Mouse (Mus musculus): ENCODE data around the gene Wbp1. TPM values are rescaled to one million over a fixed set of nuclear protein-coding genes. Genes with fewer than 3 reads are reported as not detected.
A peak's percentile ranks its signal among the peaks of the same experiment; 100 is the strongest.

The Wbp1 gene
- polyA plus RNA-seq, 1 experiment from 2014 or later, result 96.1 TPM

DNA sequence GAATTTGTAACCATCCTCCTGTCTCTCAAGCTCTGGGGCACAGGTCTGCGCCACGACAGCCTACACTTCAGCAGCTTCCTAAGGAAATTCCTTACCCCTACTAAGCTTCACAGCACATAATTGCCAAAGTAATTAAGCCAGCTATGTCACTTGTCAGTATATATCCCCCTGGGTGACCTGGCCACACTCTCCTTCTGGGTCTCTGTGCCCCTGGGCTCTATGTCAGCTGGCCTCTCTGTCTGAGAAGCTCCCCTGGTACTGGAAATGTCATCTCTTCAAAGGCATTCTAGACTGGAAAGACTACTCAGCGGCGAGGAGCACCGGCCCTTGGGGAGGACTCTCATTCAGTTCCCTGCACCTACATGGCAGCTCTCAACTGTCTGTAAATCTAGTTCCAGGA lies 1.6 kb upstream of the Wbp1 start:
- no peaks in the 10 kb centered on the region for H3K9me3 ChIP-seq (replicated peaks; ENCODE audit: control insufficient read depth, low read length)
- peaks cover 33% of the 10 kb centered on the region for H3K4me1 ChIP-seq (ENCODE audit: control insufficient read depth, insufficient read depth, low read length)
- ATAC-seq (replicated peaks; ENCODE audit: extremely low read depth, insufficient read depth, low FRiP score), result no peak
- no peaks in the 10 kb centered on the region for H3K27me3 ChIP-seq (ENCODE audit: control insufficient read depth, insufficient read depth, low read length)
- 83% methylated on average over 5 of the region's 5 CpGs for WGBS
- peaks cover 2% of the 10 kb centered on the region for H3K36me3 ChIP-seq (ENCODE audit: control insufficient read depth, insufficient read depth)
- no peak overlapping the region for H3K27ac ChIP-seq (ENCODE audit: low read length)
- no peak overlapping the region for H3K4me3 ChIP-seq (ENCODE audit: low read length)
- no peak overlapping the region for H3K4me2 ChIP-seq (ENCODE audit: low read depth, low read length)
- peak overlapping the region; percentile 89 for H3K9ac ChIP-seq (ENCODE audit: low read length)

DNA sequence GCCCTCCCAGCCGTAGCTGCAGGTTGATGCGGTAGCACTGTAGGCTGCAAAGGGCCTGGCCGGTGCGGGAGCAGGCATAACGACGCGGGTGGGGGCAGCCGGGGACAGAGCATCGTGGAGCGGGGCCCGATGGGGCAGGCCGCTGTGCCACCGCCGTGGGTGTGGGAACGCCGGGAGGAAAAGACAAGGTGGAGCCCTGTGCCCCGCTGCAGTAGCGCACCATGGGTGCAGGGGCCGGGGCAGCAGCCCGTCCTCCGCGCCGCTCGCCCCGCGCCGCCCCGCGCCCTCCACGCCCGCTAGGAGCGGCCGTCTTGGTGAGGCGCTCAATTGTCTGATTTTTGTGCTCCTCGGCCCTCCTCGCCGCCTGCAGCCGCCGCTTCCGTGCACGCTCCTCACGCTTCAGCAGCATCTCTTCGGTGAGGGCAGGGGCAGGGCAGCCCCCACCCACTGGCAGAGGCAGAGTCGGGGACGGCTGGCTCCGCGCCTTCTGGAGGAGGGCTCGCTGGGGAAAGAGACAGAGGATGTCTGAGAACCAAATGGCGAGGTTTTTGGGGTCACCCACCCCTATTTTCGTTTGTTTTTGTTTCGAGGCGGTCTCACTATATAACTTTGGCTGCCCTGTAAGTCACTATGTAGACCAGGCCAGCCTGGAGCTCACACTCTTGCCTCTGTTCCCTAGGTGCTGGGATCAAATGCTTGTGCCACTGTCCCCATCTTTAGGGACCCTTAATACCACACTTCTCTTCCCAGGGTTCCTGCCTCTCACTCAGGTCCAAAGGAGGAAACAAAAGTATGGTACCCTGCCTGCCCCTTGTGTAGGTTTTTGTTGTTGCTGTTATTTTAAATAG lies 728 bp upstream of the Wbp1 start:
- H3K9ac ChIP-seq (ENCODE audit: low read length), result peak overlapping the region; percentile 89
- H3K4me2 ChIP-seq (ENCODE audit: low read depth, low read length), result peak overlapping the region; percentile 94
- no peak; the same call in none of the 2 replicates for ATAC-seq (replicated peaks; ENCODE audit: extremely low read depth, insufficient read depth, low FRiP score)
- peak overlapping the region; percentile 83 for H3K4me3 ChIP-seq (ENCODE audit: low read length)
- no peaks in the 10 kb centered on the region for H3K27me3 ChIP-seq (ENCODE audit: control insufficient read depth, insufficient read depth, low read length)
- 2% methylated on average over 51 of the region's 52 CpGs for WGBS
- no peaks in the 10 kb centered on the region for H3K9me3 ChIP-seq (replicated peaks; ENCODE audit: control insufficient read depth, low read length)
- peaks cover 33% of the 10 kb centered on the region for H3K4me1 ChIP-seq (ENCODE audit: control insufficient read depth, insufficient read depth, low read length)
- H3K36me3 ChIP-seq (ENCODE audit: control insufficient read depth, insufficient read depth), result peaks cover 10% of the 10 kb centered on the region
- peak overlapping the region; percentile 93 for H3K27ac ChIP-seq (ENCODE audit: low read length)

DNA sequence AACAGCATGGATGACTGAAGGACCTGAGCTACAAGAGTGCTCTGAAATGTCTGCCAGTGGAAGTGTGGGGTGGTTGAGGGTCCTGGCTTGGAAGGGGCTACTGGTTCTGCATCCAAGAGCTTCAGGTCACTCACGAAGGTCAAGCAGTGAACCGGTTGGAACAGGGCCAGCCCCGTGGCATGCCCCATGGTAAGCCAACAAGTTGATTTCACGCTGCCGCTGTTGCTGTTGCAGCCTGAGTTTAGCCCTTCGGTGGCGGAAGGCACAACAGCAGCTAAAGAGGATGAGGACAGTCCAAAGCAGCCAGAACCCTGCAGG lies 1.7 kb downstream of the Wbp1 start:
- Histone ChIP-seq H3K36me3 (ENCODE audit: control insufficient read depth, insufficient read depth) (peaks cover 12% of the 10 kb centered on the region), H3K9ac (ENCODE audit: low read length) (peak overlapping the region; percentile 26; the same call in 1 of the 2 replicates), H3K27ac (ENCODE audit: low read length) (no peak overlapping the region), H3K4me3 (ENCODE audit: low read length) (no peak overlapping the region), H3K9me3 (replicated peaks; ENCODE audit: control insufficient read depth, low read length) (no peaks in the 10 kb centered on the region), H3K27me3 (ENCODE audit: control insufficient read depth, insufficient read depth, low read length) (no peaks in the 10 kb centered on the region), H3K4me1 (ENCODE audit: control insufficient read depth, insufficient read depth, low read length) (peaks cover 43% of the 10 kb centered on the region), H3K4me2 (ENCODE audit: low read depth, low read length) (no peak overlapping the region)
- 70% methylated on average over 7 of the region's 7 CpGs for WGBS
- ATAC-seq (replicated peaks; ENCODE audit: extremely low read depth, insufficient read depth, low FRiP score), result no peak

DNA sequence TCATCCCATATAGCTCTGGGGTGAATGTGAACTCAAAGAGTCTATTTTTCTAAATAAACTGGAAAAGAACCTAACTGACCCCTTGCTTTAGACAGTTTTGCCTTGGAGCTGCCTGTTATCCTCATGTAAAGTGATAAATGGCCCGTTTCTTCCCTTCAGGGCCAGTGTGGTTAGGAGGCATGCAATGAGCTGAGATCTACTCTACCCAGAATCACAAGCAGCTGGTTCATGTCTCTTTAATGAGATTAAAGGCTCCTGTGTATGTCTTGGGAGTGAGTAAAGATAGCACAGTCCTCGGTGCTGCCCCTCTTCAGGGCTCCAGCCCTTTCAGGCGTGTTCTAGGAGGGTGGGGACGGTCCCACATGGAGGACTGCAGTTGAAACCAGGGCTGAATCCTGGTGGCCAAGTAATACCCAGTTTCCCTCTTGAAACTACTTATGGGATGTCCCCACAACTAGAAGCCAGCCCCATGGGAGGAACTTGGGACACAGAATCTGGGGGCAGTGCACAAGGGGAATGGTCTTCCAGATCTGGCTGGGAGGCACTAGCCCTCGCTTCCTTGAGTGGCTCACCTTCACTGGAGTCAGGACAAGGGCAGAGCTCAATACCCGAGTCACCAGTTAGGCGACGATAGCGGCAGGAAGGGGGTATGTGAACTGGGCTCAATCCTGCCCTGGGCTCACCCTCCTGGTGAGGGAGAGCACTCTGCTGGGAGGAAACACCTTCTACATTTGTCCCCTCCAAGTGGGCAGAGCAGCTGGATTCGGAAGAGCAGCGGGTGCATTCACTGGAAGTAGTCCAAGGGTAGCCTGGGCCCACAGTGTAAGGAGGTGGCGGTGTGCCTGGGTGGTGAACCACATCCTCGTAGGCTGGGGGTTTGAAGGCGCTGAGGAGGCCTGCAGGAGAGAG lies 2.3 kb downstream of the Wbp1 start:
- H3K27me3 ChIP-seq (ENCODE audit: control insufficient read depth, insufficient read depth, low read length), result no peaks in the 10 kb centered on the region
- WGBS, result 74% methylated on average over 14 of the region's 14 CpGs
- no peak overlapping the region for H3K4me3 ChIP-seq (ENCODE audit: low read length)
- ATAC-seq (replicated peaks; ENCODE audit: extremely low read depth, insufficient read depth, low FRiP score), result no peak
- peaks cover 43% of the 10 kb centered on the region for H3K4me1 ChIP-seq (ENCODE audit: control insufficient read depth, insufficient read depth, low read length)
- H3K36me3 ChIP-seq (ENCODE audit: control insufficient read depth, insufficient read depth), result peaks cover 12% of the 10 kb centered on the region
- H3K9me3 ChIP-seq (replicated peaks; ENCODE audit: control insufficient read depth, low read length), result no peaks in the 10 kb centered on the region
- H3K27ac ChIP-seq (ENCODE audit: low read length), result no peak overlapping the region
- H3K4me2 ChIP-seq (ENCODE audit: low read depth, low read length), result no peak overlapping the region
- no peak overlapping the region for H3K9ac ChIP-seq (ENCODE audit: low read length)

DNA sequence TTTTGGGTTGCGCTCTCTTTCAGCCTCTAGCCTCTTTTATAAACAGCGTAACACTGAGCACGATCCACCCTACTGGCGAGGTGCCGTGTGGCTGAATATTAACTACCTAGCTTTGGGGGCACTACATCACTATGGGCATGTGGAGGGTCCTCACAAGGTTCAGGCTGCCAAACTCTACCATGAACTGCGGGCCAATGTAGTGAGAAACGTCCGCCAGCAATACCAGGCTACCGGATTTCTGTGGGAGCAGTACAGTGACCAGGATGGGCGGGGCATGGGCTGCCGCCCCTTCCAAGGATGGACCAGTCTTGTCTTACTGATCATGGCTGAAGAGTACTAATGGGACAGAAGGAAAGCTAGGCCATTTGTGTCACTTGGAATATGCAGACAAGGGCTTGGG lies 3.0 kb downstream of the Wbp1 start:
- no peaks in the 10 kb centered on the region for H3K27me3 ChIP-seq (ENCODE audit: control insufficient read depth, insufficient read depth, low read length)
- ATAC-seq (replicated peaks; ENCODE audit: extremely low read depth, insufficient read depth, low FRiP score), result no peak

DNA sequence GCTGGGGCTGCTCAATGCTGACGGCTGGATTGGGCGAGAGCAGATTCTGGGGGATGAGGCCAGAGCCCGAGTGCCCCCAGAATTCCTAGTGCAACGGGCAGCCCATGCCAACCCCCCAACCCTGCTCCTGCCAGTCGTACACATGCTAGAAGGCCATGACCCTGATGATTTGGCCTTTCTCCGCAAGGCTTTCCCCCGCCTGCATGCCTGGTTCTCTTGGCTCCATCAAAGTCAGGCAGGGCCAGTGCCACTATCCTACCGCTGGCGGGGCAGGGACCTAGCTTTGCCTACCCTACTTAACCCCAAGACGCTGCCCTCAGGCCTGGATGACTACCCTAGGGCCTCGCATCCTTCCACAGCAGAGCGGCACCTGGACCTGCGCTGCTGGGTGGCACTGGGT lies 3.7 kb downstream of the Wbp1 start:
- H3K4me2 ChIP-seq (ENCODE audit: low read depth, low read length), result no peak overlapping the region
- no peaks in the 10 kb centered on the region for H3K27me3 ChIP-seq (ENCODE audit: control insufficient read depth, insufficient read depth, low read length)
- H3K9ac ChIP-seq (ENCODE audit: low read length), result no peak overlapping the region
- no peak for ATAC-seq (replicated peaks; ENCODE audit: extremely low read depth, insufficient read depth, low FRiP score)
- H3K36me3 ChIP-seq (ENCODE audit: control insufficient read depth, insufficient read depth), result peaks cover 12% of the 10 kb centered on the region
- no peaks in the 10 kb centered on the region for H3K9me3 ChIP-seq (replicated peaks; ENCODE audit: control insufficient read depth, low read length)
- 91% methylated on average over 13 of the region's 13 CpGs for WGBS
- H3K4me3 ChIP-seq (ENCODE audit: low read length), result no peak overlapping the region
- peaks cover 36% of the 10 kb centered on the region for H3K4me1 ChIP-seq (ENCODE audit: control insufficient read depth, insufficient read depth, low read length)
- H3K27ac ChIP-seq (ENCODE audit: low read length), result no peak overlapping the region

More for the DNA sequence above, 3.0 kb downstream of the Wbp1 start:
- Histone ChIP-seq H3K4me1 (ENCODE audit: control insufficient read depth, insufficient read depth, low read length) (peaks cover 40% of the 10 kb centered on the region), H3K27ac (ENCODE audit: low read length) (no peak overlapping the region), H3K36me3 (ENCODE audit: control insufficient read depth, insufficient read depth) (peaks cover 12% of the 10 kb centered on the region), H3K9ac (ENCODE audit: low read length) (no peak overlapping the region), H3K9me3 (replicated peaks; ENCODE audit: control insufficient read depth, low read length) (no peaks in the 10 kb centered on the region), H3K4me3 (ENCODE audit: low read length) (no peak overlapping the region), H3K4me2 (ENCODE audit: low read depth, low read length) (no peak overlapping the region)
- 86% methylated on average over 11 of the region's 11 CpGs for WGBS

DNA sequence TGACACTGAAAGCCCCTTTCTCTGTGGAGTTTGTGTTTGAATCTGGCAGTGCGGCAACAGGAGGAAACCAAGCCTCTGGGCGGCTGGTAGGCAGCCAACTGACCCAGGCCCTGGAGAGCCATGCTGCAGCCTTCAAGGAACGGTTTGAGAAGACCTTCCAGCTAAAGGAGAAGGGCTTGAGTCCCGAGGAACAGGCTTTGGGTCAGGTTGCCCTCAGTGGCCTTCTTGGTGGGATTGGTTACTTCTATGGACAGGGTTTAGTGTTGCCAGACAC lies 4.3 kb downstream of the Wbp1 start:
- peaks cover 33% of the 10 kb centered on the region for H3K4me1 ChIP-seq (ENCODE audit: control insufficient read depth, insufficient read depth, low read length)
- H3K9ac ChIP-seq (ENCODE audit: low read length), result no peak overlapping the region; the same call in 1 of the 2 replicates
- ATAC-seq (replicated peaks; ENCODE audit: extremely low read depth, insufficient read depth, low FRiP score), result no peak
- H3K9me3 ChIP-seq (replicated peaks; ENCODE audit: control insufficient read depth, low read length), result no peaks in the 10 kb centered on the region
- no peak overlapping the region for H3K4me3 ChIP-seq (ENCODE audit: low read length)
- no peaks in the 10 kb centered on the region for H3K27me3 ChIP-seq (ENCODE audit: control insufficient read depth, insufficient read depth, low read length)
- H3K36me3 ChIP-seq (ENCODE audit: control insufficient read depth, insufficient read depth), result peaks cover 12% of the 10 kb centered on the region
- H3K27ac ChIP-seq (ENCODE audit: low read length), result no peak overlapping the region
- H3K4me2 ChIP-seq (ENCODE audit: low read depth, low read length), result no peak overlapping the region
- 76% methylated on average over 4 of the region's 4 CpGs for WGBS

DNA sequence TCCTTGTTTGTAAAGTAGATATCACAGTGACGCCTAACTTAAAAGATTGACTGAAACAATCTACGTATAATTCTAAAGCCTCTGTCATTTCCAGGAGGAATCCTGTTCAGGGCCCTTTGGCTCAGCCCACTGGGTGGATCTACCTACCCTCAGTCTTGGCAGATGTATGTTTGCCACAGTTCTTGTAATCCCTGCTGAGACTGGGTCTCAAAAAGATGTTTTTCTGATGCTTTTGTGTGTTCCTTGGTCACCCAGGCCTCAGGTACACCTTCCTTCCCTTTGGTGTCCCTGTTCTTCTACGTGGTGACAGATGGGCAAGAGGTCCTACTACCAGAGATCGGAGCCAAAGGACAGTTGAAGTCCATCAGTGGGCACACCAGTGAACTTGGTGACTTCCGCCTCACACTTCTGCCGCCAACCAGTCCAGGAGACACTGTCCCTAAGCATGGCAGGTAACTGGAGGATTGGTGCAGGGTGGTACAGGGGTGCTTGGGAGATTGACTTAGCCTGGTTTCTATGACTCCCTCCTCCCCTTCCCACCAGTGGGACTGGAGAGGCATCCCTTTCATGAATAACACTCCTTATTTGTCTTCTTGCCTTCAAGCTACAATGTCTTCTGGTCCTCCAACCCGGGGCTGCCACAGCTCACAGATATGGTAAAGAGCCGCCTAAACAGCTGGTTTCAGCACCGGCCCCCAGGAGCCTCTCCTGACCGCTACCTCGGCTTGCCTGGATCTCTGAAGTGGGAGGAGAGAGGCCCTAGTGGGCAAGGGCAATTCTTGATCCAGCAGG lies 4.8 kb downstream of the Wbp1 start:
- WGBS, result 70% methylated on average over 11 of the region's 11 CpGs
- Histone ChIP-seq H3K4me1 (ENCODE audit: control insufficient read depth, insufficient read depth, low read length) (peaks cover 36% of the 10 kb centered on the region), H3K27me3 (ENCODE audit: control insufficient read depth, insufficient read depth, low read length) (no peaks in the 10 kb centered on the region), H3K4me3 (ENCODE audit: low read length) (peak overlapping the region; percentile 87), H3K36me3 (ENCODE audit: control insufficient read depth, insufficient read depth) (peaks cover 12% of the 10 kb centered on the region), H3K9me3 (replicated peaks; ENCODE audit: control insufficient read depth, low read length) (no peaks in the 10 kb centered on the region), H3K4me2 (ENCODE audit: low read depth, low read length) (peak overlapping the region; percentile 99), H3K9ac (ENCODE audit: low read length) (peak overlapping the region; percentile 90), H3K27ac (ENCODE audit: low read length) (no peak overlapping the region)
- ATAC-seq (replicated peaks; ENCODE audit: extremely low read depth, insufficient read depth, low FRiP score), result no peak
